Mouse (Mus musculus) cerebellum, adult 2 months (tissue): ENCODE data around the gene Eif1ax.

Experiments
- CTCF ChIP-seq: fragments of 200-500 bp; IDR thresholded peaks from 2 replicates; pipeline ENCODE4 v1.5.1; 2011; ENCODE audit warnings: low read depth, mild to moderate bottlenecking, control low read depth, low read length, moderate library complexity, borderline replicate concordance; ENCODE audit not compliant: insufficient read depth
- POLR2A ChIP-seq: fragments of 200-500 bp; IDR thresholded peaks from 2 replicates; pipeline ENCODE4 v1.6.1; 2011; ENCODE audit warnings: low read length, control low read depth, borderline replicate concordance; ENCODE audit not compliant: insufficient read depth

DNA sequence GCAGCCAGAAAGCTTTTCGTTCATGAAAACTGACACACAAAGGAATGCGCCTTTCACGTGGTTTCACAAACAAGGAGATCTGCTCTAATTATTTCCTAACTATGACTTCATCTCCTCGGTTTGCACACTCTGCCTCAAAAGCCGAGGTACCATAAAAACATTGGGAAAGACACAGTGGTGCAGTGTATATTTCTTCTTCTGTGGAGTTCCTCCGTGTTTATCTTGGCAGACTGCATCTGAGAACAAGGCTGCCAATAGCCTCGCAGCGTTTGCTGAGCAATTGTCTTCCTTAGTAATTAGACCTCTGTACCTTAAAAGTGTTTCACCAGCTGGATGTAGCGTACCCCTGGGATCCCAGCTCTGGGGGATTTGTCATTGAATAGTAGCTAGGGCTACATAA, 15.1 kb downstream of the Eif1ax start:
- TF ChIP-seq CTCF (no peak), POLR2A (no peak)
